Mouse (Mus musculus) thymus, adult 2 months (tissue): ENCODE measurements at regions not wholly inside any gene's neighbourhood (a gene's known extent, or its start where the extent isn't known, plus 50 kb on each side); places are given as distances from the start of the nearest gene placed in this dataset.

Experiments used
- CTCF ChIP-seq: fragments of 200-500 bp; IDR thresholded peaks from 2 replicates; pipeline ENCODE4 v1.5.1; 2012; ENCODE audit warnings: mild to moderate bottlenecking, control low read depth, low read length, moderate library complexity, borderline replicate concordance; ENCODE audit not compliant: control insufficient read depth, poor library complexity, insufficient read depth; ENCODE audit errors: extremely low read depth
- POLR2A ChIP-seq: fragments of 200-500 bp; IDR thresholded peaks from 2 replicates; pipeline ENCODE4 v1.6.1; 2012; ENCODE audit warnings: mild to moderate bottlenecking, low read length, control low read depth, moderate library complexity; ENCODE audit not compliant: control insufficient read depth, poor library complexity, insufficient read depth; ENCODE audit errors: extremely low read depth

GRCm38 (mm10) chr12:79918983-79919382 lies 193.8 kb downstream of the Zfp36l1 start:
- TF ChIP-seq CTCF (no peak), POLR2A (no peak)
